8 mouse cellular contexts compared by ENCODE assay signal in genomic region chr8:111539422-111540076, GRCm38 (mm10). TPM values are rescaled to one million over a fixed set of nuclear protein-coding genes. Genes with fewer than 3 reads are reported as not detected.
DNase-seq lines count a peak whose midpoint lies in the region; ATAC-seq lines count a peak whose summit lies in the region.

No protein-coding gene starts in this region.

- H3K4me3 ChIP-seq in limb, embryonic 12.5 days (replicated peaks), result peak overlapping the region; percentile 1; the same call in 1 of the 2 replicates
- H3K4me3 ChIP-seq in neural tube, embryonic 15.5 days (replicated peaks), result peak overlapping the region; percentile 78

- 82% methylated on average over 10 of the region's 10 CpGs for WGBS in limb, embryonic 12.5 days
- whole genome bisulfite sequencing in neural tube, embryonic 15.5 days, result 28% methylated on average over 10 of the region's 10 CpGs

- peaks cover 31% of the 10 kb centered on the region for H3K4me1 ChIP-seq in limb, embryonic 12.5 days (replicated peaks)
- H3K4me1 ChIP-seq in neural tube, embryonic 15.5 days, result peaks cover 62% of the 10 kb centered on the region

- peak; percentile 55 for ATAC-seq in granulocyte monocyte progenitor cell, adult 5-6 weeks (replicated peaks; ENCODE audit: poor library complexity, severe bottlenecking)
- ATAC-seq in limb, embryonic 12.5 days (ENCODE audit: insufficient number of reproducible peaks, insufficient read depth, low FRiP score, low TSS enrichment, low read depth), result no peak
- ATAC-seq in neural tube, embryonic 15.5 days (ENCODE audit: low FRiP score), result no peak

- H3K27ac ChIP-seq in limb, embryonic 12.5 days, result no peak overlapping the region
- H3K27ac ChIP-seq in neural tube, embryonic 15.5 days (replicated peaks), result no peak overlapping the region

- peaks cover 30% of the 10 kb centered on the region for H3K36me3 ChIP-seq in limb, embryonic 12.5 days
- H3K36me3 ChIP-seq in neural tube, embryonic 15.5 days, result no peaks in the 10 kb centered on the region

- H3K9ac ChIP-seq in limb, embryonic 12.5 days (replicated peaks), result peak overlapping the region; percentile 27; the same call in 1 of the 2 replicates
- H3K9ac ChIP-seq in neural tube, embryonic 15.5 days (replicated peaks), result peak overlapping the region; percentile 90

- no peaks in the 10 kb centered on the region for H3K9me3 ChIP-seq in limb, embryonic 12.5 days
- no peaks in the 10 kb centered on the region for H3K9me3 ChIP-seq in neural tube, embryonic 15.5 days (replicated peaks)

- H3K4me2 ChIP-seq in limb, embryonic 12.5 days, result peak overlapping the region; percentile 87
- peak overlapping the region; percentile 93 for H3K4me2 ChIP-seq in neural tube, embryonic 15.5 days

- peak; percentile 51 to 87 for DNase-seq in adrenal gland, adult (ENCODE audit: inconsistent age in 2 of 2, low spot score in 1 of 2)
- no peak for DNase-seq in adrenal gland, postnatal 4 days (ENCODE audit: low spot score in 2 of 2)
- DNase-seq in adipocyte (ENCODE audit: low spot score), result peak; percentile 58
- DNase-seq in natural killer cell, adult 2 months (ENCODE audit: low spot score in 2 of 2), result no peak
- DNase-seq in frontal cortex, postnatal 25 days (ENCODE audit: low spot score in 2 of 2), result no peak

- H3K27me3 ChIP-seq in limb, embryonic 12.5 days, result no peaks in the 10 kb centered on the region
- no peaks in the 10 kb centered on the region for H3K27me3 ChIP-seq in neural tube, embryonic 15.5 days (replicated peaks)

RNA-seq across cellular contexts. Expression of gene Znrf1, which starts 3.7 kb away (rescaled TPM):
- total RNA-seq in adrenal gland, postnatal 4 days (2021), result 10 to 100 TPM; 69.8 to 76.9 TPM
- 84.7 and 119 TPM in 2 replicates for total RNA-seq in granulocyte monocyte progenitor cell, adult 5-6 weeks (2014; fragmentation: Nextera tagmentation)
- total RNA-seq in granulocyte monocyte progenitor cell, adult 5-6 weeks (2017), result 63.4 and 75.4 TPM in 2 replicates
- 69.4 and 76.7 TPM in 2 replicates for polyA plus RNA-seq in limb, embryonic 12.5 days (2016; fragmentation: Nextera tagmentation; extraction: Ambion mirVana)
- 80.3 and 93.3 TPM in 2 replicates for polyA plus RNA-seq in neural tube, embryonic 15.5 days (2015; fragmentation: Nextera tagmentation; extraction: Ambion mirVana)

RNA-seq across cellular contexts. Expression of gene Wdr59, which starts 17.7 kb away (rescaled TPM):
- total RNA-seq in adrenal gland, postnatal 4 days (2021), result 10 to 100 TPM; 16.1 to 16.4 TPM
- 6.7 and 7.7 TPM in 2 replicates for total RNA-seq in granulocyte monocyte progenitor cell, adult 5-6 weeks (2014; fragmentation: Nextera tagmentation)
- total RNA-seq in granulocyte monocyte progenitor cell, adult 5-6 weeks (2017), result 4.0 and 5.6 TPM in 2 replicates
- polyA plus RNA-seq in limb, embryonic 12.5 days (2016; fragmentation: Nextera tagmentation; extraction: Ambion mirVana), result 7.9 and 8.0 TPM in 2 replicates
- 8.0 and 8.1 TPM in 2 replicates for polyA plus RNA-seq in neural tube, embryonic 15.5 days (2015; fragmentation: Nextera tagmentation; extraction: Ambion mirVana)

Comparison
In these comparisons a context has a peak if more than half of its experiments do, and no peak if none do; other contexts are left out.
1. DNase-seq: peak in adrenal gland, adult (2 of 2) and adipocyte (single experiment); none in adrenal gland, postnatal 4 days (0 of 2), natural killer cell, adult 2 months (0 of 2) and frontal cortex, postnatal 25 days (0 of 2).